Mouse (Mus musculus) testis, adult 10 weeks (tissue): ENCODE data around the gene Ces1d. TPM values are rescaled to one million over a fixed set of nuclear protein-coding genes. Genes with fewer than 3 reads are reported as not detected.

Experiments used
- polyA plus RNA-seq: library from polyadenylated mRNA; stranded (reverse); fragments of 350-450 nt; fragmentation: Illumina TruSeq; extraction: RNeasy Lipid Tissue Mini Kit (QIAGEN cat#74804); gene quantifications from one replicate; pipeline ENCODE4 v1.2.3, GENCODE M21; 2014; ENCODE audit warnings: low read depth, low replicate concordance

Gene Ces1d
- polyA plus RNA-seq = 26.4 TPM

GRCm38 (mm10) chr8:93197685-93198525 lies at the start of gene Ces1d:
Gene Ces1d (minus strand): TSS chr8:93197838.

DNA sequence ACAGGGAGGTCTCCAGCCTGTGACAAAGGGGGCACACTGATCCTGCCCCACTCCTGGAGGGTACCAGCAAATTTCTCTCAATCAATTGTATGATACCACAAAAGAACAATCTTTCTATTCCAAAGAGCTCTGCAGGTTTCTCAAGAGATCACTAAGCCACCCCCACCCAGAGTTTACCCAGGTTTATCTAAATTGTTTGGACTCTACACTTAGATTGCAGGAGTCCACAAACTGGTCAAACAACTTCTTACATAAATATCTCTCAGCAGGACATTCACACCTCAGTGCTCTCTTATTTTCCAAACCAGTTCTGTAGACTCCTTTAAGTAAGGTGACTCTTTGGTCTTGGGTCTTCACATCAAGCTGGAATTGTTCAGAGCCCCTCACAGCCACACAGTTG lies 31.8 kb upstream of the Ces1d start, which contains the start of gene Ces1e:
Gene Ces1e, minus strand, starts transcription at position 174 of the 400 bp plus-strand sequence.

GRCm38 (mm10) chr8:93131233-93131980 lies 66.2 kb downstream of the Ces1d start, which contains the start of gene Ces1c:
Gene Ces1c (minus strand): TSS chr8:93131283.

Other genes starting within 250 kb of the Ces1d start
- 0.03 TPM for gene Slc6a2, start 237.8 kb downstream of the Ces1d start, polyA plus RNA-seq
- 2.4 TPM for gene Ces1a, start 149.6 kb downstream of the Ces1d start, polyA plus RNA-seq
- not detected for gene Ces1b, start 117.8 kb downstream of the Ces1d start, polyA plus RNA-seq
- 0.22 TPM for gene Ces1c, start 66.6 kb downstream of the Ces1d start, polyA plus RNA-seq
- gene Ces1e, start 31.8 kb upstream of the Ces1d start, polyA plus RNA-seq = not detected
- gene Ces1f, start 81.9 kb upstream of the Ces1d start, polyA plus RNA-seq = not detected
- 0.21 TPM for gene Ces1g, start 139.5 kb upstream of the Ces1d start, polyA plus RNA-seq
- gene Ces1h, start 181.9 kb upstream of the Ces1d start, polyA plus RNA-seq = 1.5 TPM